Mouse (Mus musculus) heart, postnatal 0 days (tissue): ENCODE measurements around the gene Eif4b.

ENCODE experiments used
- CTCF ChIP-seq: IDR thresholded peaks from 2 replicates; pipeline ENCODE4 v1.5.1; 2016; ENCODE audit warnings: antibody characterized with exemption, control low read depth, low read depth
- EP300 ChIP-seq: IDR thresholded peaks from 2 replicates; pipeline ENCODE4 v1.6.1; 2016; ENCODE audit warnings: antibody characterized with exemption, low read depth

DNA sequence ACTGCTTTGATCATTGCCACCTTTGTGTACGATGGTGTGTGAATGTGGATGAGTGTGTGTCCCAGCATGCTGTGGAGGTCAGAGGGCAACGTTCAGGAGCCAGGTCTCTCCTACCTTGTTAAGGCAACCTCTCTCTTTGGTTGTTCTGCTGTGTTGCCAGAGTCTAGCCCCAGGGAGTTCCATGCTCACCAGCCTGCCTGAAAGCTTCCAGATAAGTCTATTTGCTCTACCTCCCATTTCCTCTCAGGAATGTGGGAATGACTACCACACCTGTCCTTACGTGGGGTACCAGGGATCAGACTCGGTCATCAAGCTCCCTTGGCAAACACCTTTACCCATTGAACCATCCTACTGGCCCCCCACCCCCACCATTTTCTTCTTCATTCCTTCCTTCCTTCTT lies 33.3 kb upstream of the Eif4b start:
- no peak for TF ChIP-seq CTCF
- no peak for TF ChIP-seq EP300
